Mouse (Mus musculus): Measurements from ENCODE around the gene Plod1. TPM values are rescaled to one million over a fixed set of nuclear protein-coding genes. Genes with fewer than 3 reads are reported as not detected.

Plod1 gene
- polyA plus RNA-seq, 1 experiment from 2014 or later, result 26.6 TPM

DNA sequence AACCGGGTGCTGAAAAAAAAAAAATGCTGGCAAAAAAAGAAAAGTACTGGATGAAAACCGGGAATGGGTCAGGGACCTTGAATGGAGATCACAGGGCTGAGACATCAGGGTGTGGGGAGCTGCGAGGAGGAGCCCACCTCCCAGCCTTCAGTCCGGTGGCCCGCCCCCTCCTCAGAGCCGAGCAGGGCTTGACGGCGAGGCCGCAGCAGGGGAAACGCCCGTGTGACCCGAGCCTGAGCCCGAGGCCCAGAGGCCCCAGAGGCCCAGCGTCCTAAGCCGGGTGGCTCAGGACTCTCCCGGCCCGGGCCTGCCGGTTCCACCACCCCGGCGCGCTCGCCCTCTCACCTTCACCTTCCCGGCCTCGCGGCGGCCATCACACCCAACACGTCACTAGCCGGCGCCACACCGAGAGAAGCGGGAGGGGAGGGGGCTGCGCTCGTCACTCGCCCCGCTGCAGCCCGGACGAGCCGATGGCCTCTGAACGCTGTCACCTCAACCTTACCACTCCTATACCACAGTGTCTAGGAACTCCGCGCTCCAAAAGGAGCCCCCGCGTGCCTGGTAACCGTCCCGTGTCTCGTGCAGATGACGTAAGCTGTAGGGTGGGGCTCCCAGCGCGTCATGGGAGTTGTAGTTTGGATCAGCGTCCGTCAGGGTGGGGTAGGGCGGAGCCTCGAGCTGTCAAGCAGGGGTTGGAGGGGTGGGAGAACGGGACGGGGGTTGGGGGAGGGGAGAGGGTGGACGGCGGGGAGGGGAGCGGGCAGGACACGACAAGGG is 32.1 kb downstream of the Plod1 start, which contains the start of gene Mfn2:
Mfn2 (minus strand) TSS at position 392 of the 777 bp plus-strand sequence.
- H3K9ac ChIP-seq, result peak within 1 kb of the TSS; percentile 88
- WGBS, result under 1% methylated on average over 59 of the region's 59 CpGs
- ATAC-seq (ENCODE audit: low FRiP score), result peak; percentile 94
- H3K4me2 ChIP-seq, result peak within 1 kb of the TSS; percentile 76
- peak within 1 kb of the TSS; percentile 84 for H3K4me3 ChIP-seq
- peaks cover 20% of the 10 kb centered on the region for H3K4me1 ChIP-seq (replicated peaks)
- peaks cover 32% of the 10 kb centered on the region for H3K36me3 ChIP-seq
- no peaks in the 10 kb centered on the region for H3K9me3 ChIP-seq
- peak within 1 kb of the TSS; percentile 91 for H3K27ac ChIP-seq
- H3K27me3 ChIP-seq, result no peaks in the 10 kb centered on the region

GRCm38 (mm10) chr4:147903601-147904000 is 33.0 kb downstream of the Plod1 start:
- H3K27me3 ChIP-seq, result no peaks in the 10 kb centered on the region
- H3K4me2 ChIP-seq, result peak overlapping the region; percentile 76
- H3K36me3 ChIP-seq, result peaks cover 41% of the 10 kb centered on the region
- 86% methylated on average over 3 of the region's 3 CpGs for WGBS
- H3K4me1 ChIP-seq (replicated peaks), result peaks cover 20% of the 10 kb centered on the region
- no peak overlapping the region for H3K27ac ChIP-seq
- H3K9ac ChIP-seq, result peak overlapping the region; percentile 88
- no peaks in the 10 kb centered on the region for H3K9me3 ChIP-seq
- peak overlapping the region; percentile 84 for H3K4me3 ChIP-seq
- no peak for ATAC-seq (ENCODE audit: low FRiP score)

GRCm38 (mm10) chr4:147902906-147903500 is 33.6 kb downstream of the Plod1 start:
- Histone ChIP-seq H3K36me3 (peaks cover 47% of the 10 kb centered on the region), H3K4me1 (replicated peaks) (peaks cover 20% of the 10 kb centered on the region), H3K9ac (no peak overlapping the region), H3K27me3 (no peaks in the 10 kb centered on the region), H3K9me3 (no peaks in the 10 kb centered on the region), H3K27ac (no peak overlapping the region), H3K4me2 (no peak overlapping the region; the same call in 1 of the 2 replicates), H3K4me3 (peak overlapping the region; percentile 84; the same call in 1 of the 2 replicates)
- WGBS, result 91% methylated on average over 12 of the region's 12 CpGs
- ATAC-seq (ENCODE audit: low FRiP score), result no peak

- peaks cover 20% of the 10 kb centered on the region for H3K4me1 ChIP-seq (replicated peaks)
- 87% methylated on average over 7 of the region's 7 CpGs for WGBS
- peaks cover 72% of the 10 kb centered on the region for H3K36me3 ChIP-seq
- no peak overlapping the region for H3K4me3 ChIP-seq
- H3K4me2 ChIP-seq, result no peak overlapping the region
- H3K9ac ChIP-seq, result no peak overlapping the region
- no peaks in the 10 kb centered on the region for H3K9me3 ChIP-seq
- no peak for ATAC-seq (ENCODE audit: low FRiP score)
- no peaks in the 10 kb centered on the region for H3K27me3 ChIP-seq
- no peak overlapping the region for H3K27ac ChIP-seq
Measured at GRCm38 (mm10) chr4:147900452-147900851, 36.1 kb downstream of the Plod1 start.

GRCm38 (mm10) chr4:147897348-147897747 is 39.2 kb downstream of the Plod1 start:
- WGBS, result 96% methylated on average over 3 of the region's 3 CpGs
- Histone ChIP-seq H3K4me3 (no peak overlapping the region), H3K27ac (no peak overlapping the region), H3K9me3 (no peaks in the 10 kb centered on the region), H3K9ac (no peak overlapping the region), H3K4me2 (no peak overlapping the region), H3K4me1 (replicated peaks) (0 out of 2 replicates have a peak, but pooled peaks cover 3% of the 10 kb centered on the region), H3K27me3 (no peaks in the 10 kb centered on the region), H3K36me3 (peaks cover 89% of the 10 kb centered on the region)
- ATAC-seq (ENCODE audit: low FRiP score), result no peak

GRCm38 (mm10) chr4:147896411-147896810 is 40.2 kb downstream of the Plod1 start:
- H3K9ac ChIP-seq, result no peak overlapping the region
- no peak for ATAC-seq (ENCODE audit: low FRiP score)

DNA sequence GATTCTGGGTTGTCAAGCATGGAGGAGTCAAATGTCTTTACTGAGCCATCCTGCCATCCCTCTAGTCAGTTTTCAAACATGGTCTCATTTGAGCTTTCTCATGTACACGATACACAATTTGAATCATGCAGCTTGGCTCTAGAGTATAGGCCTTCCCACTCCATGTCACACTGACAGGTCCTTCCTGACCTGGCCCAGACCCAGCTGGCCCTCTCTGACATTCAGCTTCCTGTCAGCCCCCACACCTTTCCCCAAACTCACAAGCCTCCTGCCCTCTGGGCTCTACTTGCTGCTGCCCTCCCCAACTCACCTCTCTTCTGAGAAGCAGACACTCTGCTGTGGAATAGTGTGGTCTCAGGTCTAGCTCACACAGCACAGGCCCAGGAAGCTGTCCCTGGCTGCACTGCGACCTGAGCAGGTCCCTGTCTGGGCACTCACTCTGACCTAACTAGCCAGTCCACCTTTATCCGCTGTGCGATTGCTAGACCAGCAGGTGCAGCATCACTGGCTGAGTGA is 40.7 kb downstream of the Plod1 start:
- Histone ChIP-seq H3K27ac (no peak overlapping the region), H3K36me3 (peaks cover 95% of the 10 kb centered on the region), H3K27me3 (no peaks in the 10 kb centered on the region), H3K9ac (no peak overlapping the region), H3K4me3 (no peak overlapping the region), H3K4me2 (no peak overlapping the region), H3K9me3 (no peaks in the 10 kb centered on the region), H3K4me1 (replicated peaks) (0 out of 2 replicates have a peak, but pooled peaks cover 2% of the 10 kb centered on the region)
- WGBS, result 95% methylated on average over 4 of the region's 4 CpGs
- no peak for ATAC-seq (ENCODE audit: low FRiP score)

More at GRCm38 (mm10) chr4:147896411-147896810, 40.2 kb downstream of the Plod1 start:
- H3K9me3 ChIP-seq, result no peaks in the 10 kb centered on the region
- 0 out of 2 replicates have a peak, but pooled peaks cover 3% of the 10 kb centered on the region for H3K4me1 ChIP-seq (replicated peaks)
- peaks cover 92% of the 10 kb centered on the region for H3K36me3 ChIP-seq
- no peak overlapping the region for H3K4me3 ChIP-seq
- H3K27ac ChIP-seq, result no peak overlapping the region
- no peak overlapping the region for H3K4me2 ChIP-seq
- H3K27me3 ChIP-seq, result no peaks in the 10 kb centered on the region
- WGBS, result 79% methylated on average over 1 of the region's 1 CpGs

- H3K4me1 ChIP-seq (replicated peaks), result no peaks in the 10 kb centered on the region
- H3K9ac ChIP-seq, result no peak overlapping the region
- no peak overlapping the region for H3K27ac ChIP-seq
- H3K9me3 ChIP-seq, result no peaks in the 10 kb centered on the region
- WGBS, result 94% methylated on average over 6 of the region's 6 CpGs
- no peak overlapping the region for H3K4me3 ChIP-seq
- no peaks in the 10 kb centered on the region for H3K27me3 ChIP-seq
- H3K4me2 ChIP-seq, result no peak overlapping the region
- peaks cover 91% of the 10 kb centered on the region for H3K36me3 ChIP-seq
- ATAC-seq (ENCODE audit: low FRiP score), result no peak
Measured at GRCm38 (mm10) chr4:147890341-147890740, 46.2 kb downstream of the Plod1 start.

- H3K9me3 ChIP-seq, result no peaks in the 10 kb centered on the region
- H3K4me3 ChIP-seq, result no peak overlapping the region
- H3K27ac ChIP-seq, result no peak overlapping the region
- H3K4me2 ChIP-seq, result no peak overlapping the region
- H3K4me1 ChIP-seq (replicated peaks), result no peaks in the 10 kb centered on the region
- no peaks in the 10 kb centered on the region for H3K27me3 ChIP-seq
- WGBS, result 96% methylated on average over 4 of the region's 4 CpGs
- H3K9ac ChIP-seq, result no peak overlapping the region
- H3K36me3 ChIP-seq, result peaks cover 91% of the 10 kb centered on the region
- no peak for ATAC-seq (ENCODE audit: low FRiP score)
Measured at GRCm38 (mm10) chr4:147888237-147888636, 48.3 kb downstream of the Plod1 start.

DNA sequence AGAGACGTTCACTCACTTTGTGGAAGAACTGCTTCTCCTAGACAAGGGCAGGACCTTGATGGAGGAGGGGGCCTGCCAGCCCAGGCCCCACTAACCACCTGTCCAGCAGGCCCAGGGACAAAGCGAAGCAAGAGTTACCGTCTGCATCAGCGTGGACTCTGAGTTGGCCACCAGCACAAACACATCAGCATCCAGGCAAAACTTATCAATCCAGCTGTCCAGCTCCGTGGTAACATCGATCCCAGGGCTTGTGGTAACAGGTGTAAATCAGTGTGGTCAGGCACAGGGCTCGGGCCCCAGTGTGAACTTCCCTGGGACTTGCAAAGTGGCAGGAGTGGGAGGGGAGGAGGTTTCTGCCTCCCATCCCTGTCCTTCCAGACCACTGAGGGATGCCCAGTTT is 49.3 kb downstream of the Plod1 start:
- Histone ChIP-seq H3K9ac (no peak overlapping the region), H3K27me3 (no peaks in the 10 kb centered on the region), H3K4me1 (replicated peaks) (no peaks in the 10 kb centered on the region), H3K9me3 (no peaks in the 10 kb centered on the region), H3K27ac (no peak overlapping the region), H3K4me3 (no peak overlapping the region), H3K36me3 (peaks cover 94% of the 10 kb centered on the region), H3K4me2 (no peak overlapping the region)
- no peak for ATAC-seq (ENCODE audit: low FRiP score)
- 94% methylated on average over 7 of the region's 7 CpGs for WGBS

- Histone ChIP-seq H3K9ac (no peak overlapping the region), H3K4me3 (no peak overlapping the region), H3K4me2 (no peak overlapping the region), H3K36me3 (peaks cover 94% of the 10 kb centered on the region), H3K9me3 (no peaks in the 10 kb centered on the region), H3K27me3 (no peaks in the 10 kb centered on the region), H3K27ac (no peak overlapping the region), H3K4me1 (replicated peaks) (no peaks in the 10 kb centered on the region)
- no peak for ATAC-seq (ENCODE audit: low FRiP score)
- WGBS, result 95% methylated on average over 12 of the region's 12 CpGs
Measured at GRCm38 (mm10) chr4:147886158-147886557, 50.4 kb downstream of the Plod1 start.

DNA sequence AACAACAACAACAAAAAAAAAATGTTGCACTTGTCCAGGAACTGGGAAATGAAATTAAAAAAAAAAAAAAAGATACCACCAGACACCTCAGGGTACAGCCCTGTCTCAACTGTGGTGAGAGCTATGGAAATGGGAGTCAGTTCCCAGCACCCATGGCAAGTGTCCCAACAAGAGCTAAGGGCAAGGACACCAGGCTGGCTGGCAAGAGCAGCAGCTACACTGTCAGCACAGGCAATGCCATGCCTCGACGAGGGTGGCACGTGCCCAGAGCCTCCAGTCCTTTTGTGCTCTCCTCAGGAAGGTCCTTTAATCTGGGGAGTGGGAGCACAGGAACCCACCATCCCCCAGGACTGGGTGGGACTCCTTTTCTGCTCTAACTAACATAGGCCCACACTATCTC is 52.4 kb downstream of the Plod1 start:
- no peak for ATAC-seq (ENCODE audit: low FRiP score)
- Histone ChIP-seq H3K4me1 (replicated peaks) (no peaks in the 10 kb centered on the region), H3K27me3 (no peaks in the 10 kb centered on the region), H3K36me3 (peaks cover 97% of the 10 kb centered on the region), H3K9ac (no peak overlapping the region), H3K4me2 (no peak overlapping the region), H3K4me3 (no peak overlapping the region), H3K9me3 (no peaks in the 10 kb centered on the region), H3K27ac (no peak overlapping the region)
- WGBS, result 91% methylated on average over 3 of the region's 3 CpGs

All from hindbrain, embryonic 13.5 days (tissue).